Mouse (Mus musculus): ENCODE measurements around the gene P4ha1.

Gene P4ha1

GRCm38 (mm10) chr10:59323488-59324161 is 529 bp downstream of the P4ha1 start:
- peak in 1 of 2 experiments; percentile 85 for DNase-seq

- no peak for DNase-seq
Observed at GRCm38 (mm10) chr10:59324311-59325165, 1.4 kb downstream of the P4ha1 start.

DNA sequence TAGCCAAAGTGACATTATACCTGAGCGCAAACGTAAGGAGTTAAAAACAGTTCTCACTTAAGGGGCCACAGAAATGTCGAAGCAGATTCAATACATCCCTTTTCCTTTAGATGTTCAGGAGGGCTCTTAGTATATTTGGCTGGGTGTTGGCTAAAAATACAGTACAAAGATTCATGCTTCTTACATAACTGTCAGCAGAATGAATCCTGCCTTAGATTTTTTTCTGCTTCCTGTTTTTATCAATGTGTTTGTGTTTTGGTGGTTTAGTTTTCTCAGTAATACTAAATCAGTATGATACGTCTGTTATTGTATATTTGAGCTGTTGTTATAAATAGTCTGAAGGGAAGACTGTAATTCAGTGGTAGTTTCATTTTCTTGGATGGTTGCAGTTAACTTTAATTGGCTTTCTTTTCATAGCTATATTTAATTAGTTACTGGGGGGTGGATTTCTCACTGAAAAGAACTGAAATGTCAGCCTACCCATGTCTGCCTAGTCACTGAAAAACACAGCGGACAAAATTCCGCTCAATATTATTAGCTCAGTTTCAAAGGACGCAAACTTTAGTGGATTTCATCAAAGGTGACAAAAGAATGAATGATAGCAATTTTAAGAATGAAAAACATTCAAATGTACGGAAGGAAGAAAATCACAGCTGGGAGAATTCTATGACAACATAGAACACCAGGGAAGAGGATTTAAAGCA is 3.7 kb downstream of the P4ha1 start:
- DNase-seq, result no peak

DNA sequence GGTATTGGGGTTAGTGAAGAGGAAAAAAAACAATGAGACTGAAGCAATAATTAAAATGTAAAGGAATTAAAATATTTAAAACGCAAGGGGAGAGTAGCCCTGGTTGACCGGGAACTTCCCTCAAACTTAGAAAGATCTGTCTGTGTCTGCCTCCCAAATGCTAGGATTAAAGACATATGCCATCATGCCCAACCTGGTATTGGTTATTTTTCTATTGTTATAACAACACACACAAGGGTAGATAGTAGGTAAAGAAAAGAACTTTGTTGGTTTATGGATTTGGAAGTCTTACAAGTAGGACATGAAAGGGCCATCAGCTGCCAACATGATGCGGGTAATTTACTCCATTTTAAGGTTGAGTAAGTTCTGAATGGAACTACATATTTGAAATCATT is 4.2 kb downstream of the P4ha1 start:
- no peak for DNase-seq

- no peak for DNase-seq
Observed at GRCm38 (mm10) chr10:59331546-59332256, 8.6 kb downstream of the P4ha1 start.

DNA sequence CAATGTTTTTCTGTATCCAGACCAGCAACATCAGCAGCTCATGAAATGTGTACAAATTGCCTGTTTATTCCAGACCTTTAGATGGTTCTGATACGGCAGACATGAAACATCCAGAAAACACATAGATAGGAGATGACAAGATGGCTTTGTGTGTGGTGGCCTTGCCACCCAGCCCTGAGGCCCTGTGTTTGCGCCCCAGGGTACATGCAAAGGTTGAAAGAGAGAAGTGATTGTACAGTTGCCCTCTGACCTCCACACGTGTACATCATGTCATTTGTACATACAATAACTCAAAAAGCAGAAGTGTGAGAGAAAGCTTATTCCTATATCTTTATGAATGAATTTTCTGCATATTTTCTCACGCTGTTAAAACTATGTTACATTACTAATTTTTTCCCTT is 10.3 kb downstream of the P4ha1 start:
- no peak for DNase-seq

DNA sequence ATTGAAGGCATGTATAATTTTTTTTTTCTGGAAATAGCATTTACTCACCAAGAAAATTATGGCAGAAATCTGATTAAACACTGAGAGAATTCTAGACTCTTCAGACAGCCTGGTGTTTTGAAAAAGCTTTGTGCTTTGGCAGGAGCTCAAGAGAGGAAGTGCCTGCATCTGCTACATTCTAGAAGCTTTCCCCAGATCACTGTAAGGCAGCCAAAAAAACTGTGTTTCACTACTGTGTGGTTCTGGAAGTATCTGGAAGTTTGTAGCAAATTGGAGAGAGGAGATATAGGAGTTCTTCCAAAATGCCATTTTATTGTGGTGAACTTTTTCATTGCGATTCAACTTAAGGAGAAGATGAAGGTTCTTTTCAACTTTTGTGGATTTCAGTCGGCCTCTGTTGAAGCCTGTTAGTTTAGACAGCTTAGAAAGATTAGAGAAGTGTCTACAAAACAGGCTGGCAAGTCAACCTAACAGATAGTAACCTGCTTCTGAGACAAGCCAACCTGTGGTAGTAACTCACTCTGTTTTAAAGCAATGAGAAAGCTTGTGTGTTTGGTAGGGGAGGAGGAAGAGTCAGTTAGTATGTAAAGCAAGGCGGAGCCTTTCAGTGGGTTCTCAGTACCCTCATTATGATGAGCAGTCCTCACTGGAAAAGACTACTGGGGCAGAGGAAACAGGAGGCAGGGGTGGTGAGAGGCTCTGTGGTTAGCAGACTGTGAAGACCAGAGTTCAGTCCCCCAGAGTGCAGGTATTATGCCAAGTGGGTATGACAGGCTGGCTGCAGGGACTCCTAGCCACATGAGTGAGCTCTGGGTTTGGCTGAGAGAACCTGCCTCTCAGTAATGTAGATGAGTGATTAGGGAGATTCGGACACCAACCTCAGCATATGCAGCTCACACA is 12.1 kb downstream of the P4ha1 start:
- peak in 1 of 2 experiments; percentile 25 for DNase-seq

- no peak for DNase-seq
Observed at GRCm38 (mm10) chr10:59336124-59336523, 13.0 kb downstream of the P4ha1 start.

- DNase-seq, result no peak
Observed at GRCm38 (mm10) chr10:59346560-59346959, 23.5 kb downstream of the P4ha1 start.

- no peak for DNase-seq
Observed at GRCm38 (mm10) chr10:59348200-59348599, 25.1 kb downstream of the P4ha1 start.

DNA sequence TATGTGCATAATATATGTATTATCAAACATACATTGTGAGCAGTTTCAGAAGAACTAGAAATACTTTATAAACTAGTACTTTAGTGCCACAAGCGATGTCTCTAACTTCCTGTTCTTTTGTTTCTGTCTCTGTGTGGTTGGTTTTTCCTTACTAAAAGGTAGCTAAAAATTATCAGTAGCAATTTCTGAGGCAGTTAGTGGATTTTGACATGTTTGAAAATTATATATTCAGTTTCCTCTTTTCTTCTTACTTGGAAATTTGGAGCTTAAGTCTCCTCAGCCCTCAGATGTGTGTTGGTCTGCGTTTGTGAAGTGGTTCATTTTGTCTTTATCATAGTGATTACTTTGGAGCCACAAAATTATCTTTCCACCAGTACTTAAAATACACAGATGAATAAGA is 26.4 kb downstream of the P4ha1 start:
- no peak for DNase-seq

- no peak for DNase-seq
Observed at GRCm38 (mm10) chr10:59353065-59353464, 30.0 kb downstream of the P4ha1 start.

- no peak for DNase-seq
Observed at GRCm38 (mm10) chr10:59354120-59354519, 31.0 kb downstream of the P4ha1 start.

- DNase-seq, result no peak
Observed at GRCm38 (mm10) chr10:59355020-59355419, 31.9 kb downstream of the P4ha1 start.

- DNase-seq, result no peak
Observed at GRCm38 (mm10) chr10:59358744-59359143, 35.6 kb downstream of the P4ha1 start.

DNA sequence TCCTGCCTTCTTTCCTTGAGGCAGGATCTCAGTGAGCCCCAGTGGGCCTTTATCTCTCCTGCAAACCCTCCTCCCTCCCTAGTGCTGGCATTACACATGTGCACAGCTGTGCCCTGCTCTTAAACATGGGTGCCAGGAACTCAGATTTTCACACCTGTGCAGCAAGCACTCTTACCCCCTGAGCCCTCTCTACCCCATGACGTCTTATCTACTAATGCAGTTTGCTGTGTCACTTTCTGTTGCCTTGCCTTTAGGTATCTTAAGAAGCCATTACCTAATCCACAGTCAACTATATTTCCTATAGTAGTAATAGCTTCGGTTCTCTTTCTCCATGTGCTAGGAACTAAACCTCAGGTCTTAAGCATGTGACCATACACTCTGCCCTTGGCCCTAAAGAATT is 40.1 kb downstream of the P4ha1 start:
- no peak for DNase-seq

GRCm38 (mm10) chr10:59364551-59364950 is 41.5 kb downstream of the P4ha1 start:
- DNase-seq, result peak; percentile 30 to 41

GRCm38 (mm10) chr10:59365804-59366589 is 42.9 kb downstream of the P4ha1 start:
- no peak for DNase-seq

- DNase-seq, result no peak
Observed at GRCm38 (mm10) chr10:59366746-59367145, 43.6 kb downstream of the P4ha1 start.

DNA sequence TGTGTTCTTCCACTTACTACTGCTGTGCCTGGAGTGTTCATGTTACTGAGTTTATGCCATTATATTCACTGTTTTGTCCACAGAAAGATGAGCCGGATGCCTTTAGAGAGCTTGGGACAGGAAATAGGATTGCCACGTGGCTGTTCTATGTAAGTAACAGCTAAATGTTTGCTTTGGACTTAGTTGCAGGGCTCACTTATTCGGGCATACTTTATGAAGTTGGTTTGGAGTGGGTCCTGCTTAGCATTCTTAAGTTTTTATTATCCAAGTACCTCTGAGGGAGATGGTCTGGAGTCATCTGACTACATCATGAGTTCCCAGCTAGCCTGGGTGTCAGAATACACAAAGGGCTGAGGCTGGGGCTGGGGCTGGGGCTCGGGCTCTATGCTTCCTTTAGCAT is 44.1 kb downstream of the P4ha1 start:
- no peak for DNase-seq

DNA sequence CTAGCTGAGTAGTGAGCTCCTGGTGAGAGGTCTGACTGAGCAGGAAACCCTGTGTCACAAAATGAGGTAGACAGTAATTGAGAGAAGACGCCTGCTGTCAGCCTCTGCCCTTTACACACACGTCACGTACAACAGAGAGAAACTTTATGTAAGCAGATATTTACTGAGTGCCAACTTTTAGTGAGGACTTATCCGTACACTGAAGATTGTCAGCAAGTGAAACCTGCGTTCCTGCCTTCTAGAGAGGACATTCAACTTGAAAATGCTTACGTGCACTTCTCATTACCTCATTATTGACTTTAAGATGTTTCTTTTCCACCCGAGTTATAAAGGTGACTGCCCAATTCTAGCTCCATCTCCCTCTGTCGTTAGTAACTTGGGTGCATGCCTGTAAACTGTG is 45.6 kb downstream of the P4ha1 start:
- no peak for DNase-seq

Measured in lung, postnatal 4 days (tissue).